Mouse (Mus musculus): Measurements from ENCODE around the gene Hikeshi. TPM values are rescaled to one million over a fixed set of nuclear protein-coding genes. Genes with fewer than 3 reads are reported as not detected.

Gene Hikeshi
- polyA plus RNA-seq, 1 experiment = 57.5 TPM

DNA sequence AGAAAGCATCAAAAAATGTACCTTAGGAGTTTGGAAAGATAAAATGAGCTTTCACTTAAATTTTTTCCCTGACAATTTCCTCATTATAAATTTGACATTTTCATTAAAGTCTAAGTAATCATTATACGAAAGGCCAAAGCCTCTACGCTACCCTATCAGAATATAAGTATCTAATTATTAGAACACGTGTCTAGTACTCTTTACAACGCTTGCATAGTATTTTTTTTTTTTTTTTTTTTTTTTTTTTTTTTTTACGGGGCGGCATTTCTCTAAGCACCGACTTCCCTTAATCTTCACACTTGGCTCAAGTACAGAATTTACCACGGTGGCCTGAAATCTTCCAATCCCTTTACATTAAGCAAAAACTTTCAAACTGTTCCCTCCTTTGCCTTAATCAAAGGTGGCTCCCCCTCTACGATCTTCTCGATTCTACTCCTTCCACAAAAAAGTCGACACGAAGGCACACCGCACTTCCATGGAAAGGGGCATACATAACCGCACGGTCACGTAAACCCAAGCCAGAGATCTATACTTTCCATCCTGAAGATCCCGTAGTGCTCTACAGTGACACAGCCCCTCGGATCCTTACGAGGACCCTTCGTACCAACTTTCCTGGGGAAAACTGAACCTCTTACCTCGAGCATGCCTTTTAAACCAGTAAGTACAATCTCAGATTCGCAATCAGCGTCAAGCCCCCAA is 38.6 kb upstream of the Hikeshi start:
- no peak for TF ChIP-seq CTCF (IDR thresholded peaks at IDR 0.05; ENCODE audit: borderline replicate concordance, control insufficient read depth, extremely low read depth, insufficient read depth, low read length, poor library complexity)
- TF ChIP-seq POLR2A (IDR thresholded peaks at IDR 0.05; ENCODE audit: control insufficient read depth, extremely low read depth, insufficient read depth, low read length, poor library complexity) = no peak
- peaks cover 15% of the 10 kb centered on the region for H3K36me3 ChIP-seq (ENCODE audit: control insufficient read depth, insufficient read depth, low read length)
- H3K27me3 ChIP-seq (ENCODE audit: control insufficient read depth, insufficient read depth, low read length) = no peaks in the 10 kb centered on the region
- peak overlapping the region; percentile 34; the same call in 1 of the 2 replicates for H3K27ac ChIP-seq (ENCODE audit: control insufficient read depth, insufficient read depth, low read length)
- WGBS = 4% methylated on average over 23 of the region's 23 CpGs
- H3K4me3 ChIP-seq (ENCODE audit: control insufficient read depth, insufficient read depth, low read length) = peak overlapping the region; percentile 67
- peaks cover 6% of the 10 kb centered on the region for H3K4me1 ChIP-seq (replicated peaks; ENCODE audit: control insufficient read depth, insufficient read depth, low read length)
- DNase-seq = peak; percentile 3

DNA sequence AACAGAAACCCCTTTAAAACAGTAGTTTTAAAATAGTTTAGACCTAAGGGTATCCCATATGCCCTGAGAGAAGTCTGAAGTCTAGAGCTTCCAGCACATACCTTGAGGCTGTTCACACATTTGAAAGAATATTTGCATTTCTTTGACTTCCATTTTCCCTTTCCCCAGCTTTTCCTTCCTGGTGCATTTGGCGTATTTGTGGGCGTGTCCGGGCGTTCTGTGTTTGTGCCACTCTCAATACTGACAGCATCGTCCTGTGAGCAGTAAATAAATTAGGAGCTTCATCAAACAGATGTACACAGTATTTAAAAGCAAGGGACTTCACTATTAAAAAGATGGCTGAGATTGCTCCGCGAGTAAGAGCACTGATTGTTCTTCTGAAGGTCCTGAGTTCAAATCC is 35.8 kb upstream of the Hikeshi start:
- peaks cover 3% of the 10 kb centered on the region for H3K4me1 ChIP-seq (replicated peaks; ENCODE audit: control insufficient read depth, insufficient read depth, low read length)
- no peak overlapping the region for H3K27ac ChIP-seq (ENCODE audit: control insufficient read depth, insufficient read depth, low read length)
- no peak for TF ChIP-seq POLR2A (IDR thresholded peaks at IDR 0.05; ENCODE audit: control insufficient read depth, extremely low read depth, insufficient read depth, low read length, poor library complexity)
- TF ChIP-seq CTCF (IDR thresholded peaks at IDR 0.05; ENCODE audit: borderline replicate concordance, control insufficient read depth, extremely low read depth, insufficient read depth, low read length, poor library complexity) = no peak
- WGBS = 99% methylated on average over 7 of the region's 7 CpGs
- no peaks in the 10 kb centered on the region for H3K27me3 ChIP-seq (ENCODE audit: control insufficient read depth, insufficient read depth, low read length)
- DNase-seq = no peak
- peaks cover 29% of the 10 kb centered on the region for H3K36me3 ChIP-seq (ENCODE audit: control insufficient read depth, insufficient read depth, low read length)
- H3K4me3 ChIP-seq (ENCODE audit: control insufficient read depth, insufficient read depth, low read length) = no peak overlapping the region

DNA sequence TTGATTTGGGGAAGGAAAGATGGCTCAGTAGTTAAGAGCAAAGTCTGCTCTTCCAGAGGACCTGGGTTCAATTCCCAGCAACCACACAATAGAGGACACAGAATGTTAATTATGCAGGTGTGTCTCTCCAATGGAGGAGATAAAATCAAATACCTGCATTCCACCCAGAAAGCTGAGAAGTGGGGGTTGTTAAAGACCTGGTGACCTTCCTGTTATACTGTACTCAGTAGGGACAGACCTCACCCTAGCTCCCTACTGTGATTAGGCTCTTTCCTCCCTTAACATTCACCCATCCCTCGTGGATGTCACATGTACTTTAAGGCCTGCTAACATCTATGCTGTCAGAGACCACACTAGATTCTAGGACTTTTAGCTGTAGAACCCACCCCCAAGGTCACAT is 34.6 kb upstream of the Hikeshi start:
- no peak overlapping the region for H3K27ac ChIP-seq (ENCODE audit: control insufficient read depth, insufficient read depth, low read length)
- TF ChIP-seq POLR2A (IDR thresholded peaks at IDR 0.05; ENCODE audit: control insufficient read depth, extremely low read depth, insufficient read depth, low read length, poor library complexity) (no peak), CTCF (IDR thresholded peaks at IDR 0.05; ENCODE audit: borderline replicate concordance, control insufficient read depth, extremely low read depth, insufficient read depth, low read length, poor library complexity) (no peak)
- 100% methylated on average over 1 of the region's 1 CpGs for WGBS
- H3K27me3 ChIP-seq (ENCODE audit: control insufficient read depth, insufficient read depth, low read length) = no peaks in the 10 kb centered on the region
- H3K4me3 ChIP-seq (ENCODE audit: control insufficient read depth, insufficient read depth, low read length) = no peak overlapping the region
- DNase-seq = no peak
- H3K4me1 ChIP-seq (replicated peaks; ENCODE audit: control insufficient read depth, insufficient read depth, low read length) = peaks cover 3% of the 10 kb centered on the region
- peaks cover 32% of the 10 kb centered on the region for H3K36me3 ChIP-seq (ENCODE audit: control insufficient read depth, insufficient read depth, low read length)

DNA sequence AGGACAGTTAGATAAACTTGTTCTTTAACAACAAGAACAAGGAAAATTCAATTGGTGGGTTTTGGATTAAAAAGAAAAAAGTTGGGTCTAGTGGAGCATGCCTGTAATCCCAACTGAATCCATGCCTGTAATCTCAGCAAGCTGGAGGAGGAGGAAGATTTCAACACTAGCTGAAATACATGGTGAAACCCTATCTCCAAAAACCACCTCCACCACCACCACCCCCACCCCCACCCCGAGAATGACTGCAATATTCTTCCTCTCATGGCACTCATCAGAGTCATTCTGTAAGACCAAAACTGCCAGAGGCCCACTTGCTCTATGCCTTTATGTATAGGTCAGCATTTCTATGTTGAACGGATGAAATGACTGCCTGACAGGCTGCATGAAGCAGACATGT is 26.2 kb upstream of the Hikeshi start:
- Histone ChIP-seq H3K27ac (ENCODE audit: control insufficient read depth, insufficient read depth, low read length) (no peak overlapping the region), H3K27me3 (ENCODE audit: control insufficient read depth, insufficient read depth, low read length) (no peaks in the 10 kb centered on the region), H3K36me3 (ENCODE audit: control insufficient read depth, insufficient read depth, low read length) (peaks cover 59% of the 10 kb centered on the region), H3K4me3 (ENCODE audit: control insufficient read depth, insufficient read depth, low read length) (no peak overlapping the region), H3K4me1 (replicated peaks; ENCODE audit: control insufficient read depth, insufficient read depth, low read length) (no peaks in the 10 kb centered on the region)
- no peak for TF ChIP-seq CTCF (IDR thresholded peaks at IDR 0.05; ENCODE audit: borderline replicate concordance, control insufficient read depth, extremely low read depth, insufficient read depth, low read length, poor library complexity)
- TF ChIP-seq POLR2A (IDR thresholded peaks at IDR 0.05; ENCODE audit: control insufficient read depth, extremely low read depth, insufficient read depth, low read length, poor library complexity) = no peak
- DNase-seq = no peak
- WGBS = 84% methylated on average over 2 of the region's 2 CpGs

DNA sequence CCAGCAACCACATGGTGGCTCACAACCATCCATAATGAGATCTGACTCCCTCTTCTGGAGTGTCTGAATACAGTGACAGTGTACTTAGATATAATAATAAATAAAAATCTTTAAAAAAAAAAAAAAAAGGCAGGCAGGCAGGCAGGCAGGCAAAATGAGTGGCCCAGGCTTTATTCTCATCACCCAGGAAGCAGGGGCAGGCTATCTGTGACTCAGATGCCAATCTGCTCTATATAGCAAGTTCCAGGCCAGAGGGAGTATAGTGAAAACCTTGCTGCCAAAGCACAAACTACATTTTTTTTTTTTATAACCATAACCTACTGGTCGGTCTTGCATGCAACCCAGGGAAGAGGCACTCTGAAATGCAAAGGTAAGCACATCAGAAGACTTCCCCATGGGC is 25.8 kb upstream of the Hikeshi start:
- Histone ChIP-seq H3K4me3 (ENCODE audit: control insufficient read depth, insufficient read depth, low read length) (no peak overlapping the region), H3K27ac (ENCODE audit: control insufficient read depth, insufficient read depth, low read length) (no peak overlapping the region), H3K27me3 (ENCODE audit: control insufficient read depth, insufficient read depth, low read length) (no peaks in the 10 kb centered on the region), H3K4me1 (replicated peaks; ENCODE audit: control insufficient read depth, insufficient read depth, low read length) (no peaks in the 10 kb centered on the region), H3K36me3 (ENCODE audit: control insufficient read depth, insufficient read depth, low read length) (peaks cover 61% of the 10 kb centered on the region)
- TF ChIP-seq CTCF (IDR thresholded peaks at IDR 0.05; ENCODE audit: borderline replicate concordance, control insufficient read depth, extremely low read depth, insufficient read depth, low read length, poor library complexity) (no peak), POLR2A (IDR thresholded peaks at IDR 0.05; ENCODE audit: control insufficient read depth, extremely low read depth, insufficient read depth, low read length, poor library complexity) (no peak)
- DNase-seq = no peak
- 88% methylated on average over 1 of the region's 1 CpGs for WGBS

DNA sequence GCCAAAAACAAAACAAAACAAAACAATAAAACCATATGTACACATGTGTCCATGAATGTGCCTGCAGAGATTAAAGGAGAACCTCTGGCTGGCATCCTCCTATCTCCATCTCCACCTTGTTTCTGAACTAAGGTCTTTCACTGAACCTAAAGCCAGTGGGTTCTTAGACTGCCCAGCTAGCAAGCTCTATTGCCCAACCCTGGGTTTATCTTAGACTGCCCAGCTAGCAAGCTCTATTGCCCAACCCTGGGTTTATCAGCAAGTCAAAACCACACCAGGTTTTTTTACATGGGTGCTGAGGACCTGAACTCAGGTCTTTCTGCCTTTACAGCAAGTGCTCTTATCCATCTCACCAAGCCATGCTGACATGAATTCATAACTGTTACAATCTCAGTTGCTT is 22.1 kb upstream of the Hikeshi start:
- TF ChIP-seq POLR2A (IDR thresholded peaks at IDR 0.05; ENCODE audit: control insufficient read depth, extremely low read depth, insufficient read depth, low read length, poor library complexity) (no peak), CTCF (IDR thresholded peaks at IDR 0.05; ENCODE audit: borderline replicate concordance, control insufficient read depth, extremely low read depth, insufficient read depth, low read length, poor library complexity) (no peak)
- DNase-seq = no peak
- Histone ChIP-seq H3K4me3 (ENCODE audit: control insufficient read depth, insufficient read depth, low read length) (no peak overlapping the region), H3K27me3 (ENCODE audit: control insufficient read depth, insufficient read depth, low read length) (no peaks in the 10 kb centered on the region), H3K36me3 (ENCODE audit: control insufficient read depth, insufficient read depth, low read length) (peaks cover 51% of the 10 kb centered on the region), H3K4me1 (replicated peaks; ENCODE audit: control insufficient read depth, insufficient read depth, low read length) (no peaks in the 10 kb centered on the region), H3K27ac (ENCODE audit: control insufficient read depth, insufficient read depth, low read length) (no peak overlapping the region)

DNA sequence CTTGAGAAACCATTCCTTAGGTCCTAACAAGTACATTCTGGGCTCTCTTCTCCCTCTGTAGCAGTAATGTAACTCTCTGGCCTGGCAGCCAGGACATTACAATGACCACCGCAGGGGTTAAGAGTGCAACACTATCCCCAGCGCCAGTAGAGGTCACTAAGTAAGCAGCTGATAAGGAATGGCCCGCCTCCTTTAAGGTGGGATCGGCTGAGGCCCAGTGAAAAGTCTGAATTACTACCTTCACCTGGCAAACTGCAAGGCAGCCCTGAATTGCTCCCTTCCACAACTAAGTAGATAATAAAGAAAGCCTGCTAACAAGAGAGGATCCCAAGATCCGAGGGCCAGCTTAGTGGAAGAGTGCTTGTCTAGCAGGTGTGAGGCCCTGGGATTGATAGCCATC is 16.3 kb upstream of the Hikeshi start:
- H3K4me1 ChIP-seq (replicated peaks; ENCODE audit: control insufficient read depth, insufficient read depth, low read length) = no peaks in the 10 kb centered on the region
- no peak overlapping the region for H3K27ac ChIP-seq (ENCODE audit: control insufficient read depth, insufficient read depth, low read length)
- no peak for DNase-seq
- H3K4me3 ChIP-seq (ENCODE audit: control insufficient read depth, insufficient read depth, low read length) = no peak overlapping the region
- 88% methylated on average over 5 of the region's 5 CpGs for WGBS
- TF ChIP-seq CTCF (IDR thresholded peaks at IDR 0.05; ENCODE audit: borderline replicate concordance, control insufficient read depth, extremely low read depth, insufficient read depth, low read length, poor library complexity) (no peak), POLR2A (IDR thresholded peaks at IDR 0.05; ENCODE audit: control insufficient read depth, extremely low read depth, insufficient read depth, low read length, poor library complexity) (no peak)
- peaks cover 58% of the 10 kb centered on the region for H3K36me3 ChIP-seq (ENCODE audit: control insufficient read depth, insufficient read depth, low read length)
- no peaks in the 10 kb centered on the region for H3K27me3 ChIP-seq (ENCODE audit: control insufficient read depth, insufficient read depth, low read length)
